Mouse (Mus musculus) liver, embryonic 14.5 days (tissue): ENCODE measurements around the gene Upk1a. TPM values are rescaled to one million over a fixed set of nuclear protein-coding genes. Genes with fewer than 3 reads are reported as not detected.

ENCODE experiments used
- ATAC-seq: fragments of 200-750 bp; cut with Nextera tagmentation; 2 replicates; pipeline ENCODE4 v1.8.0; 2017; ENCODE audit warnings: moderate number of reproducible peaks, mild to moderate bottlenecking, moderate library complexity; ENCODE audit not compliant: insufficient read depth
- DNase-seq, 3 experiments: peaks; one replicate each; pipeline ENCODE4 v3.0.0-alpha.2; 2012 to 2013; ENCODE audit warnings: low read depth in 3 of 3, low spot score in 3 of 3
- H3K27ac ChIP-seq: fragments of 300-500 bp; sonication (generic); 2 replicates; pipeline ENCODE4 v1.5.1; 2014; ENCODE audit warnings: moderate library complexity, mild to moderate bottlenecking, control low read depth, inconsistent platforms
- H3K27me3 ChIP-seq: fragments of 300-500 bp; sonication (generic); 2 replicates; pipeline ENCODE4 v1.6.1; 2014; ENCODE audit warnings: mild to moderate bottlenecking, low read length, moderate library complexity; ENCODE audit not compliant: control insufficient read depth, insufficient read depth
- H3K36me3 ChIP-seq: fragments of 300-500 bp; sonication (generic); replicated peaks from 2 replicates; pipeline ENCODE4 v1.6.1; 2014; ENCODE audit warnings: low read depth; ENCODE audit not compliant: control insufficient read depth, insufficient read depth
- H3K4me1 ChIP-seq, 2 experiments: fragments of 200-500 bp in 1 of 2; fragments of 300-500 bp in 1 of 2; sonication (generic) in 1 of 2; replicated peaks; 2 replicates each; pipeline ENCODE4 v1.6.1; 2012 to 2014; ENCODE audit warnings: antibody characterized with exemption in 1 of 2, inconsistent platforms in 1 of 2, low read length in 1 of 2; ENCODE audit not compliant: control insufficient read depth in 2 of 2, insufficient read depth in 2 of 2
- H3K4me2 ChIP-seq: fragments of 300-500 bp; sonication (generic); 2 replicates; pipeline ENCODE4 v1.6.1; 2014; ENCODE audit warnings: low read depth, mild to moderate bottlenecking, control low read depth, moderate library complexity
- H3K4me3 ChIP-seq, 2 experiments: fragments of 200-500 bp in 1 of 2; fragments of 300-500 bp in 1 of 2; sonication (generic) in 1 of 2; 2 replicates each; pipeline ENCODE4 v1.5.1; 2012 to 2014; ENCODE audit warnings: low read depth in 2 of 2, low read length in 2 of 2, mild to moderate bottlenecking in 2 of 2, control low read depth in 1 of 2, inconsistent platforms in 1 of 2, moderate library complexity in 1 of 2; ENCODE audit not compliant: insufficient read depth in 1 of 2
- H3K9ac ChIP-seq: fragments of 300-500 bp; sonication (generic); replicated peaks from 2 replicates; pipeline ENCODE4 v1.6.1; 2014; ENCODE audit warnings: mild to moderate bottlenecking, control low read depth, moderate library complexity
- H3K9me3 ChIP-seq: fragments of 300-500 bp; sonication (generic); 2 replicates; pipeline ENCODE4 v1.6.1; 2016; ENCODE audit warnings: low read length, mixed read lengths; ENCODE audit not compliant: control insufficient read depth
- CTCF ChIP-seq: IDR thresholded peaks from 2 replicates; pipeline ENCODE4 v1.5.1; 2016; ENCODE audit warnings: antibody characterized with exemption, low read depth, control low read depth
- EP300 ChIP-seq: IDR thresholded peaks from 2 replicates; pipeline ENCODE4 v1.6.1; 2016; ENCODE audit warnings: antibody characterized with exemption, low read depth
- WGBS: fragments of 180-500 bp; shearing (Covaris S2); extraction: QIAGEN DNeasy Blood & Tissue Kit; methylation state at CpG from one replicate; pipeline ENCODE4 v1.1.7; 2014; ENCODE audit not compliant: insufficient replicate concordance; 5-methylcytosine and 5-hydroxymethylcytosine counted together
- polyA plus RNA-seq, 2 experiments: library from polyadenylated mRNA; depleted of rRNA in 1 of 2; stranded (reverse) in 1 of 2; unstranded in 1 of 2; fragments of >200 nt; fragmentation: Nextera tagmentation in 1 of 2; extraction: Ambion mirVana in 1 of 2; gene quantifications; 2 replicates each; pipeline versions ENCODE4 v1.2.1 to v1.2.3; 2012 to 2014

The Upk1a gene
- polyA plus RNA-seq, 2 experiments, result 0.29 TPM; not detected in 1

DNA sequence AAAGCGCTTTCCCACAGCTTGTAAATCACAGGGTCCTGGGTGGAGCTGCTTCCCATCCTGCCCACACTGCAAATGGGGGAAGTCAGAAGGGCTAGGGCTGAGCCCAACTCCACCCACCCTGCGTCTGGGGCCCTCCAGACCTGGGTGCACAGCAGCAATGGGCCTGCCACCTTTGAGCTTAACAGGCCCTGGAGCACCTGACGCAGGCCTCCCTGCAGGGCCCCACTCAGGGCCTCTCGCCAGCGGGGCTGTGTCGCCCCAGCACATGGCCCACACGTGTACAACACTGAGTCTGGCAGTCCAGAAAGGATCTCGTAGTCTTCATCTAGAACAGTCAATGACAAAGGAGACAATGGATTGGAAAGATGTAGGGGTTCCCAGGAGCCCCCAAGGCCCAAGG, 32.7 kb downstream of the Upk1a start:
- H3K4me1 ChIP-seq, result no peaks in the 10 kb centered on the region
- H3K9me3 ChIP-seq, result no peaks in the 10 kb centered on the region
- H3K27ac ChIP-seq, result no peak overlapping the region
- WGBS, result 84% methylated on average over 8 of the region's 8 CpGs
- TF ChIP-seq EP300 (no peak), CTCF (no peak)
- no peak overlapping the region for H3K4me3 ChIP-seq
- no peaks in the 10 kb centered on the region for H3K27me3 ChIP-seq
- no peak overlapping the region for H3K4me2 ChIP-seq
- H3K36me3 ChIP-seq, result peaks cover 83% of the 10 kb centered on the region
- no peak overlapping the region for H3K9ac ChIP-seq
- DNase-seq (no peak), ATAC-seq (no peak)

- H3K27ac ChIP-seq, result no peak overlapping the region
- no peak for ATAC-seq
- no peak overlapping the region for H3K9ac ChIP-seq
- H3K4me1 ChIP-seq, result peaks cover 0 to 4% of the 10 kb centered on the region in 2 experiments; a peak in 2 of 4 replicates
- TF ChIP-seq CTCF, result no peak
- no peak for TF ChIP-seq EP300
- no peaks in the 10 kb centered on the region for H3K27me3 ChIP-seq
- H3K4me3 ChIP-seq, result no peak overlapping the region
- DNase-seq, result no peak
- no peaks in the 10 kb centered on the region for H3K9me3 ChIP-seq
- peaks cover 85% of the 10 kb centered on the region for H3K36me3 ChIP-seq
- 65% methylated on average over 2 of the region's 2 CpGs for WGBS
- H3K4me2 ChIP-seq, result no peak overlapping the region
Measured at GRCm38 (mm10) chr7:30572969-30573368, 39.7 kb downstream of the Upk1a start.

DNA sequence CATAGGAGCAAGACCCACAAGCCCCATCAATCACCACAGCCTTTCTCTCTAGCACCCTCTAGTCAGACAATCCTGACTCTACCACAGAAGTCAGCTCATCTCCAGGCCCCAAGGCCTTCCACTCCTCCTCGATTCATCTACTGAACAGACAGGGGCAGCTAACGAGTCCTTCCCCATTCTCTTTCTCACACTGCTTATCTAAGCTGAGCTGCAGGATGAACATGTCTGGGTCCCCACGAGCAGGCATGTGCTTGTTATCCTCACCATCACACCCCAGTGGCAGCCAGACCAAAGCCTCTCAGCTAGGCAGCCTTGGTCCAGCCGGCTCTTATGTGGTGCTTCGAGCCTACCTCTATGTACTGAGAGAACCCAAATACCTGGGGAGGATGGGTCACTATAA, 40.3 kb downstream of the Upk1a start:
- Histone ChIP-seq H3K27me3 (no peaks in the 10 kb centered on the region), H3K36me3 (peaks cover 79% of the 10 kb centered on the region), H3K9me3 (no peaks in the 10 kb centered on the region), H3K27ac (no peak overlapping the region), H3K9ac (no peak overlapping the region), H3K4me2 (no peak overlapping the region), H3K4me3 (no peak overlapping the region), H3K4me1 (peaks cover 0 to 4% of the 10 kb centered on the region in 2 experiments; a peak in 2 of 4 replicates)
- ATAC-seq (no peak), DNase-seq (no peak)
- TF ChIP-seq CTCF (0 out of 2 replicates have a peak, but pooled peaks have one; percentile 6), EP300 (no peak)
- 41% methylated on average over 5 of the region's 5 CpGs for WGBS

- TF ChIP-seq EP300, result no peak
- TF ChIP-seq CTCF, result no peak
- peaks cover 36% of the 10 kb centered on the region for H3K36me3 ChIP-seq
- H3K9me3 ChIP-seq, result no peaks in the 10 kb centered on the region
- H3K27ac ChIP-seq, result no peak overlapping the region
- no peak overlapping the region for H3K4me3 ChIP-seq
- DNase-seq (no peak), ATAC-seq (no peak)
- H3K9ac ChIP-seq, result no peak overlapping the region
- 86% methylated on average over 11 of the region's 11 CpGs for WGBS
- no peak overlapping the region for H3K4me2 ChIP-seq
- peaks cover 0 to 8% of the 10 kb centered on the region in 2 experiments; a peak in 2 of 4 replicates for H3K4me1 ChIP-seq
- H3K27me3 ChIP-seq, result no peaks in the 10 kb centered on the region
Measured at GRCm38 (mm10) chr7:30567555-30567954, 45.1 kb downstream of the Upk1a start.

GRCm38 (mm10) chr7:30566033-30566432, 46.6 kb downstream of the Upk1a start:
- no peak for TF ChIP-seq EP300
- no peak for TF ChIP-seq CTCF
- H3K27ac ChIP-seq, result no peak overlapping the region
- DNase-seq (no peak), ATAC-seq (no peak)
- no peaks in the 10 kb centered on the region for H3K27me3 ChIP-seq
- H3K9me3 ChIP-seq, result no peaks in the 10 kb centered on the region
- H3K4me2 ChIP-seq, result no peak overlapping the region
- no peak overlapping the region for H3K9ac ChIP-seq
- peaks cover 27% of the 10 kb centered on the region for H3K36me3 ChIP-seq
- peaks cover 0 to 7% of the 10 kb centered on the region in 2 experiments; a peak in 2 of 4 replicates for H3K4me1 ChIP-seq
- 79% methylated on average over 9 of the region's 9 CpGs for WGBS
- no peak overlapping the region for H3K4me3 ChIP-seq
